Mouse (Mus musculus): ENCODE measurements around the gene Tead2. TPM values are rescaled to one million over a fixed set of nuclear protein-coding genes. Genes with fewer than 3 reads are reported as not detected.
A peak's percentile ranks its signal among the peaks of the same experiment; 100 is the strongest.

Gene Tead2
- total RNA-seq, 2 experiments from 2014 or later: 15.6 to 25.9 TPM

GRCm38 (mm10) chr7:45259281-45259680, 43.7 kb downstream of the Tead2 start:
- DNase-seq: no peak

GRCm38 (mm10) chr7:45262266-45262665, 46.7 kb downstream of the Tead2 start:
- DNase-seq: no peak

- no peak for DNase-seq
Measured at GRCm38 (mm10) chr7:45263006-45263607, 47.6 kb downstream of the Tead2 start.

GRCm38 (mm10) chr7:45264348-45264747, 48.8 kb downstream of the Tead2 start:
- DNase-seq: no peak

GRCm38 (mm10) chr7:45265518-45265917, 50.0 kb downstream of the Tead2 start:
- DNase-seq: no peak

GRCm38 (mm10) chr7:45272786-45273412, 57.3 kb downstream of the Tead2 start:
- DNase-seq: no peak

GRCm38 (mm10) chr7:45273672-45274071, 58.1 kb downstream of the Tead2 start:
- no peak for DNase-seq

- peak; percentile 81 for DNase-seq
Measured at GRCm38 (mm10) chr7:45277136-45277760, 61.7 kb downstream of the Tead2 start, which contains the start of gene Slc6a21. Slc6a21 (plus strand) TSS chr7:45277513.

Small RNA genes lying within 50 kb of the gene (microRNA-seq; reads per million reads assigned to microRNA genes)
- 0 reads per million in 2 experiments for gene Mir7055

Other genes with a start within 250 kb of the Tead2 start
- gene Cpt1c, start 240.9 kb upstream of the Tead2 start, total RNA-seq (2021): 1 to 10 TPM; 4.4 to 5.7 TPM
- gene Prmt1, start 229.2 kb upstream of the Tead2 start, total RNA-seq (2021): 100 to 1,000 TPM; 267 to 271 TPM
- 10 to 100 TPM; 26.5 to 35.8 TPM for gene Irf3, start 218.1 kb upstream of the Tead2 start, total RNA-seq (2021)
- 10 to 100 TPM; 10.8 to 14.0 TPM for gene Bcl2l12, start 217.0 kb upstream of the Tead2 start, total RNA-seq (2021)
- gene Scaf1, start 199.4 kb upstream of the Tead2 start, total RNA-seq (2021): 10 to 100 TPM; 47.7 to 55.8 TPM
- 10 to 100 TPM; 75.5 to 80.6 TPM for gene Rras, start 197.8 kb upstream of the Tead2 start, total RNA-seq (2021)
- 10 to 100 TPM; 36.0 to 43.1 TPM for gene Prr12, start 162.9 kb upstream of the Tead2 start, total RNA-seq (2021)
- 10 to 100 TPM; 35.9 to 40.5 TPM for gene Nosip, start 153.3 kb upstream of the Tead2 start, total RNA-seq (2021)
- gene Prrg2, start 153.1 kb upstream of the Tead2 start, total RNA-seq (2021): 10 to 100 TPM in 1 of 2 experiments, 1 to 10 TPM in 1; 8.5 to 10.7 TPM
- gene Rcn3, start 123.5 kb upstream of the Tead2 start, total RNA-seq (2021): 100 to 1,000 TPM; 103 to 148 TPM
- 10 to 100 TPM; 70.9 to 75.2 TPM for gene Fcgrt, start 111.9 kb upstream of the Tead2 start, total RNA-seq (2021)
- 100 to 1,000 TPM; 762 to 817 TPM for gene Rps11, start 91.3 kb upstream of the Tead2 start, total RNA-seq (2021)
- gene Rpl13a, start 87.0 kb upstream of the Tead2 start, total RNA-seq (2021): 1,000 to 10,000 TPM; 1,164 to 1,215 TPM
- not detected for gene Gm45713, start 79.5 kb upstream of the Tead2 start, total RNA-seq (2021)
- gene Flt3l, start 79.3 kb upstream of the Tead2 start, total RNA-seq (2021): 1 to 10 TPM; 2.3 to 4.3 TPM
- 10 to 100 TPM; 46.6 to 48.2 TPM for gene Pih1d1, start 61.5 kb upstream of the Tead2 start, total RNA-seq (2021)
- 10 to 100 TPM; 23.9 to 28.6 TPM for gene Aldh16a1, start 61.2 kb upstream of the Tead2 start, total RNA-seq (2021)
- 1 to 10 TPM; 4.7 to 4.9 TPM for gene Slc17a7, start 51.8 kb upstream of the Tead2 start, total RNA-seq (2021)
- under 1 TPM; 0.49 to 0.63 TPM for gene Gfy, start 36.2 kb upstream of the Tead2 start, total RNA-seq (2021)
- gene Pth2, start 34.8 kb upstream of the Tead2 start, total RNA-seq (2021): not detected
- gene Ccdc155, start 10.9 kb upstream of the Tead2 start, total RNA-seq (2021): 1 to 10 TPM; 2.5 to 2.8 TPM
- gene Dkkl1, start 3.6 kb upstream of the Tead2 start, total RNA-seq (2021): not detected
- gene Cd37, start 23.4 kb downstream of the Tead2 start, total RNA-seq (2021): 1 to 10 TPM; 1.8 to 3.4 TPM
- not detected for gene Slc6a16, start 25.3 kb downstream of the Tead2 start, total RNA-seq (2021)
- not detected for gene Slc6a21, start 61.8 kb downstream of the Tead2 start, total RNA-seq (2021)
- 10 to 100 TPM; 25.5 to 35.2 TPM for gene Trpm4, start 118.0 kb downstream of the Tead2 start, total RNA-seq (2021)
- 100 to 1,000 TPM; 579 to 609 TPM for gene Hrc, start 119.5 kb downstream of the Tead2 start, total RNA-seq (2021)
- gene Ppfia3, start 151.3 kb downstream of the Tead2 start, total RNA-seq (2021): under 1 TPM; 0.89 to 0.97 TPM
- 1 to 10 TPM; 1.9 to 2.0 TPM for gene Lin7b, start 154.8 kb downstream of the Tead2 start, total RNA-seq (2021)
- 100 to 1,000 TPM; 123 to 156 TPM for gene Snrnp70, start 180.0 kb downstream of the Tead2 start, total RNA-seq (2021)
- 10 to 100 TPM; 25.4 to 29.6 TPM for gene Kcna7, start 189.9 kb downstream of the Tead2 start, total RNA-seq (2021)
- gene Ntf5, start 197.9 kb downstream of the Tead2 start, total RNA-seq (2021): 1 to 10 TPM; 1.4 to 1.8 TPM
- gene Lhb, start 205.1 kb downstream of the Tead2 start, total RNA-seq (2021): not detected
- 100 to 1,000 TPM; 142 to 150 TPM for gene Gys1, start 219.1 kb downstream of the Tead2 start, total RNA-seq (2021)
- 10 to 100 TPM; 29.4 to 36.9 TPM for gene Ruvbl2, start 222.3 kb downstream of the Tead2 start, total RNA-seq (2021)
- gene Ftl1, start 244.1 kb downstream of the Tead2 start, total RNA-seq (2021): 100 to 1,000 TPM; 173 to 194 TPM

Data from gastrocnemius, postnatal 10 days (tissue).